Mouse (Mus musculus) embryo, embryonic 11.5 days (tissue): ENCODE measurements at regions not wholly inside any gene's neighbourhood (a gene's known extent, or its start where the extent isn't known, plus 50 kb on each side); places are given as distances from the start of the nearest gene placed in this dataset.
"Not testable (repeated sequence)": the region's sequence is repeated elsewhere in the genome, so short reads cannot be mapped to it uniquely, and the experiment has no call there.

Experiments
- DNase-seq: peaks from one replicate; pipeline ENCODE4 v3.0.0-alpha.2; 2012; ENCODE audit warnings: low read depth, low spot score

DNA sequence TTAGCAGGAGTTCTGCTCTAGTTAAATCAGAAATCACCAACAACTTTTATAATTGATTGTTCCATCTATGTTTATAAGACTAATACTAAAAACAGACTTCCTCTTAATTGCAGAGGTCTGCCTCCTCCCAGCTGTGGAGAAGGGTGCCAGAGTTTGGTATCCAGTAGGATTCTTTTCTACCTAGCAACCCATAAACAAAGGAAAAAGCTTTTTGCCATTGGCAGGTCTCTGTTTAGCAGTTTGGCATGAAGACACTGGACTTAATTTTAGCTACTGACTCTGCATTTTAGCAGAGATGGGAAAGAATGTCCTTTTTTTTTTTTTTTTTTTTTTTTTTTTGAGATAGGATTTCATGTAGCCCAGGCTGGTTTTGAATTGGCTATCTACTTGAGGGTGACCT is 1628.4 kb downstream of the A830018L16Rik start:
- no peak for DNase-seq

DNA sequence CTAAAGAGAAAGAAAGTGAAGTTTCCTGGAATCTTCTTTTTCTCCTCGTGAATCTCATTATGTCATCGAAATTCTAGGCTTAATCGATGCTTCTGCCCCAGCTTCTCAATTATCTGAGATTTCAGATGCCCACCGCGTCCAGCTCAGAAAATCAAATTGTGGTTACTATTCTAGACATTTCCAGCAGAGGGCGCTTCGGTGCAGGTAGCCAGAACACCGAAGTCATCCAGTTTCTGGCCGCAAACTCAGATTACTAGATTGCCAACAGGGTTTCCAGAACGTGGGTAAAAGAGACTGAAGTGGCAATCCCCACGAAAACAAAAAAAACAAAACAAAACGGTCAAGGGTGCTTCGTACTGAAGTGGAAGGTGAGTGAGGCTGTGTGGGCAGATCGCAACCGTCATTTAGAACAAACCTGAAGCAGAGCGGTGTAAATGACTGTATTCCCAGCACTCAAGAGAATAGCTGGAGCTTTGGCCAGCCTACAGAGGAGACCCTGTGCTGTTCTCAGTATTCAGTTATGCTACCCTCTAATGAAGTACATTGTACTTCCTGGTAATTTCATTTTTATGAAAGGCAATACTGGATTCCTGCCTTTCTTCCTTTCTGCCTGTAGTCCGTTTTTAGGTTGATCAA is 1636.4 kb downstream of the A830018L16Rik start:
- peak; percentile 32 for DNase-seq

DNA sequence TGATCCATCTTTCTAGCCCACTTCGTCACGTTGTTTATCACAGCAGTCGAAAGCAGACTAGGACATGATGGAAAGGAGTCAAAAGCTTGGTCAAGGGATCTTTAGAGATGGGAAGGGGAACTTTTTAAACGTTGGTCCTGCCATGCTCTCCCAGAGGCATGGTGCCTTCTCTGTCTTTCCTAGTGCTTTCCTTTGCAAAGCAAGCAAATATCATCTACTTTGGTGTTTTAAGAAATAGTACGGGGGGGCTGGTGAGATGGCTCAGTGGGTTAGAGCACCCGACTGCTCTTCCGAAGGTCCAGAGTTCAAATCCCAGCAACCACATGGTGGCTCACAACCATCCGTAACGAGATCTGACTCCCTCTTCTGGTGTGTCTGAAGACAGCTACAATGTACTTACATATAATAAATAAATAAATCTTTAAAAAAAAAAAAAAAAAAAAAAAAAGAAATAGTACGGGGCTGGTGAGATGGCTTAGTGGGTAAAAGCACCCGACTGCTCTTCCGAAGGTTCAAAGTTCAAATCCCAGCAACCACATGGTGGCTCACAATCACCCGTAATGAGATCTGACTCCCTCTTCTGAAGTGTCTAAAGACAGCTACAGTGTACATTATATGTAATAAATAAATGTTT is 1637.6 kb downstream of the A830018L16Rik start:
- not testable (repeated sequence) for DNase-seq

DNA sequence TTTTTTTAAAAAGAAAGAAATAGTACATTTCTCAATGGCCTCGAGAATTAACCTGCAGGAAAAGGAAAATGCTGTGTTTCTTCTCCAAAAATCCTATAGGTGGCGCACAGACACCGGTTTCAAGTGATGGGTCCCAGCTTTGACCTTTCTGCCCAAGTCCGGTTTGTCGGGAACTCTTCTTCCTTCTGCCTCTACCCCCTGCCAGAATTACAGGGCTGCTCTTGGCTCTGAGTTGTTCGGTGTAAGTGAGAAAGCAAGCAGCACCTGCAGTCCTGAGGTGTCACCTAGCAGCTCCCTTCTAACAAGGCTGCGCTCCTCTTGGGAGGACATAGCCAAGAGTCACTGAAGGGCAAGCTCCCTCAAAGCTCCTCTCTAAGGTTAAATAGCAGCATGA is 1638.2 kb downstream of the A830018L16Rik start:
- peak; percentile 43 for DNase-seq

DNA sequence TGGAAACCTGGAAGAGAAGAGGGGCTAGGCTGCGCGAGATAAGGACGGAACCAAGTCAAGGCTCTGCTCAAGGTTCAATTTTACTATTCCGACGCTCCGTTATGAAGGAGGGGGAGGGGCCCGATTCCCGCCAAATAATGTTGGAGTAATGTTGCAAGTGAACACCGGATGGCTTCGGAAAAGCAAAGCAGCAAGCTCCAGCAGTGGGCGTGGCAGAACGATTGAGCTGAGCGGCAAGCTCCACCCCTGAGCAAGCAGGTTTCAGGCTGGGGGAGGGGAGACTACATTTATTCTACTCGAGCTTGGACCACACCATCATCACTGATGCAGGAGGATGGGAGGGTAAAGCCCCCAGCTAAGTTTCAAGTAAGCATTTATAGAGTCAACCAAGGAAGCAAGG is 1643.8 kb downstream of the A830018L16Rik start:
- no peak for DNase-seq

DNA sequence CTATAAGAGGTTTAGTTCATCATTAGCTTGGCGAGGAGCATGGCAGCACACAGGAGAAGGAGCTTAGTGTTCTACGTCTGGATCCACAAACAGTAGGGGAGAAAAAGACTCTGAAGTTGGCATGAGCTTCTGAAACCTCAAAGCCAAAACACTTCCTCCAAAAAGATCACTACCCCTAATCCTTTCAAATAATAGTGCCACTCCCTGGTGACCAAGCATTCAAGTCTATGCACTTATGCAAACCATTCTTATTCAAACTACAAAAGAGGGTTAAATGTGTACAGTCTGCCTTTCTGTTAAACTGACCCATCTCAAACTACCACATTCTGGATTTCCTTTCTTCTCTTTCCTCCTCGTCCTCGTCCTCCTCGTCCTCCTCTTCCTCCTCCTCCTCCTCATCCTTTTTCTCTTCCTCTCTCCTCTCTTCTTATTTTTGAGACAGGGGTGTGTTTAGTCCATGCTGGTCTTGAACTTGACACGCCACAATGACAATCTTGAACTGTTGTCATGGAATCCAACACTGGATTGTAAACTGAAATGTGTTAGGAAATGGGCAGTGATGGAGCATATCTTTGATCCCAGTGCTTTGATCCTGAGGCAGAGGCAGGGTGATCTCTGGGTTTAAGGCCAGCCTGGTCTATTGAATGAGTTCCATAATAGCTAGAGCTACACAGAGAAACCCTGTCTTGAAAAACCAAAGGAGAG is 1645.9 kb downstream of the A830018L16Rik start:
- DNase-seq = no peak
